Mouse (Mus musculus) ES-Bruce4 (cell line): ENCODE results near the gene Kel.

Experiments used
- CTCF ChIP-seq: IDR thresholded peaks from one replicate; pipeline ENCODE4 v1.8.1; 2011; ENCODE audit warnings: low read depth, low read length
- POLR2A ChIP-seq: IDR thresholded peaks from one replicate; pipeline ENCODE4 v1.8.1; 2011; ENCODE audit warnings: low read length; ENCODE audit not compliant: insufficient read depth

GRCm38 (mm10) chr6:41685596-41685995, 18.5 kb downstream of the Kel start:
- TF ChIP-seq CTCF: no peak
- TF ChIP-seq POLR2A: no peak
